Mouse (Mus musculus): Measurements from ENCODE around the gene Olfr1367. TPM values are rescaled to one million over a fixed set of nuclear protein-coding genes. Genes with fewer than 3 reads are reported as not detected.

Olfr1367 gene
- total and polyA plus RNA-seq, 3 experiments: not detected

DNA sequence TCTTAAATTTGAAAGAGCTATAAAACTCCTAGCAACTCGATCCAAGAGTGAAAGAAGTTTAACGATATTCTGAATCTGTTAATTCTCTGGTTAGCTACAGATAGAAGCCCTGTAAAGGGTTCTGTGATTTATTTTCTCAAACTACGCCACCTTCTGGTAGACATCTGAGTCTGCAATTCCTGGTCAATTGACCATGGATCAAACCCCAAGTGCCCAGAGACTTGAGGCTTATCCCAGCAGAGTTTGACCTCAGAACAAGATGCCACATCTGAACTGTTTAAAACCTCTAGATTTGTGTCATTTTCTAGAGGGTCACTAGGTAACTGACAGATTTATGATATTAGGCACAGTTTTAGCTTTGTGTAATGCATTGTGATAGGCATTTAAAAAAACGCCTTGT lies 20.5 kb upstream of the Olfr1367 start:
- no peaks in the 10 kb centered on the region for H3K36me3 ChIP-seq (replicated peaks in 1 of 2; ENCODE audit: control insufficient read depth in 1 of 2, insufficient read depth in 1 of 2, low read length in 1 of 2)
- TF ChIP-seq NELFE (IDR thresholded peaks at IDR 0.05; ENCODE audit: low read depth, low read length) (no peak), POLR2A (IDR thresholded peaks at IDR 0.05; ENCODE audit: low read depth, low read length) (no peak), ZMIZ1 (IDR thresholded peaks at IDR 0.05; ENCODE audit: low read depth, low read length) (no peak), GABPA (IDR thresholded peaks at IDR 0.05; ENCODE audit: insufficient replicate concordance, low read depth, low read length) (no peak), MAFK (IDR thresholded peaks at IDR 0.05; ENCODE audit: insufficient replicate concordance, low read length) (no peak), RCOR1 (conservative IDR thresholded peaks at IDR 0.05; ENCODE audit: low read depth, low read length) (0 out of 2 replicates have a peak, but pooled peaks have one; percentile 8), ELF1 (IDR thresholded peaks at IDR 0.05; ENCODE audit: low read depth, low read length) (no peak), ZKSCAN1 (IDR thresholded peaks at IDR 0.05; ENCODE audit: borderline replicate concordance, low read depth, low read length) (no peak), HCFC1 (IDR thresholded peaks at IDR 0.05; ENCODE audit: low read depth, low read length) (no peak), SMC3 (IDR thresholded peaks at IDR 0.05; ENCODE audit: low read depth, low read length) (peak; percentile 59), RAD21 (IDR thresholded peaks at IDR 0.05; ENCODE audit: low read depth, low read length) (peak; percentile 50), MEF2A (IDR thresholded peaks at IDR 0.05; ENCODE audit: borderline replicate concordance, low read depth, low read length) (no peak), EP300 (IDR thresholded peaks at IDR 0.05; ENCODE audit: low read length) (no peak), SIN3A (IDR thresholded peaks at IDR 0.05; ENCODE audit: low read length) (no peak), CHD2 (IDR thresholded peaks at IDR 0.05; ENCODE audit: low read length) (no peak), MXI1 (IDR thresholded peaks at IDR 0.05; ENCODE audit: low read depth, low read length) (no peak), USF2 (conservative IDR thresholded peaks at IDR 0.05; ENCODE audit: low read depth, low read length) (no peak), KAT2A (IDR thresholded peaks at IDR 0.05; ENCODE audit: insufficient replicate concordance, low read length) (no peak), BHLHE40 (IDR thresholded peaks at IDR 0.05; ENCODE audit: low read depth, low read length) (no peak), E2F4 (IDR thresholded peaks at IDR 0.05; ENCODE audit: insufficient replicate concordance, low read depth, low read length) (no peak), USF1 (IDR thresholded peaks at IDR 0.05; ENCODE audit: low read depth, low read length) (no peak), JUND (conservative IDR thresholded peaks at IDR 0.05; ENCODE audit: low read depth, low read length) (no peak), UBTF (IDR thresholded peaks at IDR 0.05; ENCODE audit: low read depth, low read length) (no peak), MYC (IDR thresholded peaks at IDR 0.05; ENCODE audit: low read depth, low read length) (0 out of 2 replicates have a peak, but pooled peaks have one; percentile 10), ZC3H11A (IDR thresholded peaks at IDR 0.05; ENCODE audit: low read depth, low read length) (no peak), ZNF384 (IDR thresholded peaks at IDR 0.05; ENCODE audit: low read depth, low read length) (0 out of 2 replicates have a peak, but pooled peaks have one; percentile 4), ETS1 (conservative IDR thresholded peaks at IDR 0.05; ENCODE audit: low read depth, low read length) (no peak), JUN (IDR thresholded peaks at IDR 0.05; ENCODE audit: insufficient read depth, low read depth, low read length) (no peak), CTCF (conservative IDR thresholded peaks at IDR 0.05 in 1 of 2, IDR thresholded peaks at IDR 0.05 in 1 of 2; ENCODE audit: low read depth in 2 of 2, low read length in 2 of 2) (peak; percentile 43 to 74), IRF4 (IDR thresholded peaks at IDR 0.05; ENCODE audit: low read depth, low read length) (no peak), TCF12 (IDR thresholded peaks at IDR 0.05; ENCODE audit: low read depth, low read length) (no peak), TBP (conservative IDR thresholded peaks at IDR 0.05; ENCODE audit: low read depth, low read length) (no peak), MAX (IDR thresholded peaks at IDR 0.05; ENCODE audit: low read length) (no peak), MAZ (IDR thresholded peaks at IDR 0.05; ENCODE audit: low read depth, low read length) (no peak), NRF1 (IDR thresholded peaks at IDR 0.05; ENCODE audit: low read depth, low read length) (no peak), PAX5 (IDR thresholded peaks at IDR 0.05; ENCODE audit: low read length) (no peak)
- dilution Hi-C loops (cut with MboI; ENCODE audit: extremely low pct_ligation_motif_present, extremely low pct_unique_long_range_greater_than_20kb, low sequenced_read_pairs) (no loop called here), in situ Hi-C loops (cut with MboI; ENCODE audit: low pct_ligation_motif_present, low pct_unique_long_range_greater_than_20kb, low sequenced_read_pairs) (loop anchor here (5.0 kb wide), 2 partner anchors 49 to 164 kb away; no protein-coding TSS in a partner anchor)
- H3K79me2 ChIP-seq (replicated peaks; ENCODE audit: control insufficient read depth, extremely low read depth, insufficient read depth, poor library complexity, severe bottlenecking): no peaks in the 10 kb centered on the region
- DNase-seq (ENCODE audit: extremely low read depth): peak; percentile 68
- H3K4me1 ChIP-seq (ENCODE audit: control insufficient read depth in 1 of 2, insufficient read depth in 2 of 2): peaks cover 0 to 27% of the 10 kb centered on the region in 2 experiments; a peak in 2 of 4 replicates
- H3K4me3 ChIP-seq (replicated peaks in 1 of 3; ENCODE audit: low read depth in 2 of 3, low read length in 2 of 3, poor library complexity in 1 of 3): peak overlapping the region; percentile 10 to 56 (median 23)
- no peak overlapping the region for H3K27ac ChIP-seq (ENCODE audit: insufficient read depth, low read depth)
- no peaks in the 10 kb centered on the region for H3K9me3 ChIP-seq (replicated peaks; ENCODE audit: low read length)
- peak overlapping the region; percentile 45 for H3K4me2 ChIP-seq (ENCODE audit: insufficient read depth, low read depth, poor library complexity, severe bottlenecking)
- no peak overlapping the region; the same call in 1 of the 2 replicates for H3K9ac ChIP-seq (ENCODE audit: insufficient read depth, low read depth)
- H3K27me3 ChIP-seq (replicated peaks): peaks cover 18% of the 10 kb centered on the region

Measured in CH12.LX (cell line).